Mouse (Mus musculus): ENCODE measurements around the gene Mtx2. TPM values are rescaled to one million over a fixed set of nuclear protein-coding genes. Genes with fewer than 3 reads are reported as not detected.

The Mtx2 gene
- polyA plus RNA-seq, 1 experiment: 75.7 TPM

DNA sequence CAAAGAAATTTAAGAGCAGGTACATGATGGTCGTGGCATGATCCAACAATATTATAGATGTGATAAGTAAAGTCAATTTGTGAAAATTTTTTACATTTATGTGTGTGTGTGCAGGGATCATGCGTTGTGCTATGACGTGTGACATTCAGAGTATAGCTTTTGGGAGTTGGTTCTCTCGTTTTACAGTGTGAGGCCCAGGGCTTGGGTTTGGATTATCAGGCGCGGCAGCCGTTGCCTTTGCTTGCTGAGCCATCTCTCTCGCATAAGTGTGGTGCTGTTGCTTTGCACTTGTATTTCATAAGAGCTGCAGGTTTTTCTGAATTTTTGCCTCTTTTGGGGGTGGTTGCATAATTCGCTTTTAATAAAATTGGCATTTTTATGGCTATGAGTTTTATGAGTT is 48.4 kb downstream of the Mtx2 start:
- DNase-seq (ENCODE audit: low read depth): no peak
- no peak for TF ChIP-seq POLR2A (IDR thresholded peaks at IDR 0.05; ENCODE audit: borderline replicate concordance, extremely low read depth, insufficient read depth, insufficient read length, poor library complexity, severe bottlenecking)
- TF ChIP-seq CTCF (IDR thresholded peaks at IDR 0.05; ENCODE audit: borderline replicate concordance, extremely low read depth, insufficient read depth, insufficient read length): no peak

- TF ChIP-seq CTCF (IDR thresholded peaks at IDR 0.05; ENCODE audit: borderline replicate concordance, extremely low read depth, insufficient read depth, insufficient read length): no peak
- TF ChIP-seq POLR2A (IDR thresholded peaks at IDR 0.05; ENCODE audit: borderline replicate concordance, extremely low read depth, insufficient read depth, insufficient read length, poor library complexity, severe bottlenecking): no peak
These were observed 58.8 kb downstream of the Mtx2 start for GRCm38 (mm10) chr2:74884357-74884756.

DNA sequence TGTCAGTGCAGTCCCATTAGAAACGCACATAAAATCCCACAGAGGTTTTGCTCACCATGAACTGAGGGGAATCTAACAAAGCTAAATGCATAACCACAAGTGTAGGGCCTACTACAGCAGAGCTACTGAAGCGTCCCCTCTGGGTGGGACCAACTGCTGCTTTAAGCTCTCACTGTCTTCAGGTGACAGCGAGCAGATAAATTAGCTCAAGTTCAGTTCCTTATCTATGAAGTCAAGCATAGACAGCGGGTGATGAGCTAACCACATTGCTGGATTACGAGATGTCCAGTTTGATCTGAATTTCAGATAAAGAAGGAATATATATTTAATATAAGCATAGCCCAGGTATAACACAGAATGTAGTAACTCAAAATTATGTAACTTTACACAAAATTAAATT is 66.3 kb downstream of the Mtx2 start:
- TF ChIP-seq POLR2A (IDR thresholded peaks at IDR 0.05; ENCODE audit: borderline replicate concordance, extremely low read depth, insufficient read depth, insufficient read length, poor library complexity, severe bottlenecking): no peak
- no peak for TF ChIP-seq CTCF (IDR thresholded peaks at IDR 0.05; ENCODE audit: borderline replicate concordance, extremely low read depth, insufficient read depth, insufficient read length)
- DNase-seq (ENCODE audit: low read depth): no peak

More at GRCm38 (mm10) chr2:74884357-74884756, 58.8 kb downstream of the Mtx2 start:
- peak; percentile 64 for DNase-seq (ENCODE audit: low read depth)

GRCm38 (mm10) chr2:74892881-74893615 is 67.4 kb downstream of the Mtx2 start:
- TF ChIP-seq CTCF (IDR thresholded peaks at IDR 0.05; ENCODE audit: borderline replicate concordance, extremely low read depth, insufficient read depth, insufficient read length): no peak
- no peak for TF ChIP-seq POLR2A (IDR thresholded peaks at IDR 0.05; ENCODE audit: borderline replicate concordance, extremely low read depth, insufficient read depth, insufficient read length, poor library complexity, severe bottlenecking)
- no peak for DNase-seq (ENCODE audit: low read depth)

GRCm38 (mm10) chr2:74894061-74894460 is 68.5 kb downstream of the Mtx2 start:
- DNase-seq (ENCODE audit: low read depth): no peak
- TF ChIP-seq CTCF (IDR thresholded peaks at IDR 0.05; ENCODE audit: borderline replicate concordance, extremely low read depth, insufficient read depth, insufficient read length) (no peak), POLR2A (IDR thresholded peaks at IDR 0.05; ENCODE audit: borderline replicate concordance, extremely low read depth, insufficient read depth, insufficient read length, poor library complexity, severe bottlenecking) (no peak)

- TF ChIP-seq CTCF (IDR thresholded peaks at IDR 0.05; ENCODE audit: borderline replicate concordance, extremely low read depth, insufficient read depth, insufficient read length) (no peak), POLR2A (IDR thresholded peaks at IDR 0.05; ENCODE audit: borderline replicate concordance, extremely low read depth, insufficient read depth, insufficient read length, poor library complexity, severe bottlenecking) (no peak)
- DNase-seq (ENCODE audit: low read depth): peak; percentile 30
These were observed 74.4 kb downstream of the Mtx2 start for GRCm38 (mm10) chr2:74899973-74900372.

GRCm38 (mm10) chr2:74901764-74902295 is 76.2 kb downstream of the Mtx2 start:
- no peak for DNase-seq (ENCODE audit: low read depth)
- TF ChIP-seq POLR2A (IDR thresholded peaks at IDR 0.05; ENCODE audit: borderline replicate concordance, extremely low read depth, insufficient read depth, insufficient read length, poor library complexity, severe bottlenecking) (no peak), CTCF (IDR thresholded peaks at IDR 0.05; ENCODE audit: borderline replicate concordance, extremely low read depth, insufficient read depth, insufficient read length) (no peak)

GRCm38 (mm10) chr2:74907368-74908291 is 82.0 kb downstream of the Mtx2 start:
- peak; percentile 45 for DNase-seq (ENCODE audit: low read depth)
- no peak for TF ChIP-seq POLR2A (IDR thresholded peaks at IDR 0.05; ENCODE audit: borderline replicate concordance, extremely low read depth, insufficient read depth, insufficient read length, poor library complexity, severe bottlenecking)
- TF ChIP-seq CTCF (IDR thresholded peaks at IDR 0.05; ENCODE audit: borderline replicate concordance, extremely low read depth, insufficient read depth, insufficient read length): no peak

GRCm38 (mm10) chr2:74912031-74912430 is 86.4 kb downstream of the Mtx2 start:
- DNase-seq (ENCODE audit: low read depth): no peak
- no peak for TF ChIP-seq CTCF (IDR thresholded peaks at IDR 0.05; ENCODE audit: borderline replicate concordance, extremely low read depth, insufficient read depth, insufficient read length)
- TF ChIP-seq POLR2A (IDR thresholded peaks at IDR 0.05; ENCODE audit: borderline replicate concordance, extremely low read depth, insufficient read depth, insufficient read length, poor library complexity, severe bottlenecking): no peak

- DNase-seq (ENCODE audit: low read depth): no peak
These were observed 92.4 kb downstream of the Mtx2 start for GRCm38 (mm10) chr2:74917880-74918537.

More at GRCm38 (mm10) chr2:74917880-74918537, 92.4 kb downstream of the Mtx2 start:
- TF ChIP-seq CTCF (IDR thresholded peaks at IDR 0.05; ENCODE audit: borderline replicate concordance, extremely low read depth, insufficient read depth, insufficient read length): no peak
- no peak for TF ChIP-seq POLR2A (IDR thresholded peaks at IDR 0.05; ENCODE audit: borderline replicate concordance, extremely low read depth, insufficient read depth, insufficient read length, poor library complexity, severe bottlenecking)
